Mouse (Mus musculus) spleen, adult 2 months (tissue): ENCODE results near the gene Ctdspl2.

Experiments used
- CTCF ChIP-seq: fragments of 200-500 bp; IDR thresholded peaks from 2 replicates; pipeline ENCODE4 v1.5.1; 2011; ENCODE audit warnings: mild to moderate bottlenecking, inconsistent platforms; ENCODE audit not compliant: insufficient read depth, insufficient read length, insufficient replicate concordance; ENCODE audit errors: extremely low read depth
- POLR2A ChIP-seq: fragments of 200-500 bp; IDR thresholded peaks from 2 replicates; pipeline ENCODE4 v1.6.1; 2011; ENCODE audit warnings: low read depth, low read length, inconsistent platforms

GRCm38 (mm10) chr2:122011441-122011840 is 55.6 kb downstream of the Ctdspl2 start:
- no peak for TF ChIP-seq POLR2A
- TF ChIP-seq CTCF: no peak
